ENCODE assay signal across 19 mouse cellular contexts in genomic region chr6:85255578-85255977, GRCm38 (mm10).
"Had no signal": no experiment of that assay in that cellular context is flagged by ENCODE, and none has a peak within 500 bp of the region (broad histone marks: within the 10 kb centered on the region; RNA-seq: fewer than 3 reads in every experiment).

No protein-coding gene starts in this region.

- H3K9me3 ChIP-seq: lung, embryonic 15.5 days; midbrain, embryonic 10.5 days; midbrain, embryonic 12.5 days; neural tube, embryonic 13.5 days; neural tube, embryonic 15.5 days; stomach, embryonic 15.5 days had no signal

- H3K4me3 ChIP-seq: lung, embryonic 15.5 days; midbrain, embryonic 10.5 days; midbrain, embryonic 12.5 days; myocyte; neural tube, embryonic 13.5 days; neural tube, embryonic 15.5 days; stomach, embryonic 15.5 days had no signal

- H3K27ac ChIP-seq: lung, embryonic 15.5 days; midbrain, embryonic 10.5 days; midbrain, embryonic 12.5 days; neural tube, embryonic 13.5 days; neural tube, embryonic 15.5 days; stomach, embryonic 15.5 days; stomach, postnatal 0 days had no signal

- H3K4me2 ChIP-seq: lung, embryonic 15.5 days; midbrain, embryonic 12.5 days; neural tube, embryonic 13.5 days; neural tube, embryonic 15.5 days; stomach, embryonic 15.5 days had no signal

- H3K36me3 ChIP-seq: lung, embryonic 15.5 days; midbrain, embryonic 10.5 days; midbrain, embryonic 12.5 days; neural tube, embryonic 13.5 days; neural tube, embryonic 15.5 days; stomach, embryonic 15.5 days had no signal

- H3K9ac ChIP-seq: liver, postnatal 0 days; lung, embryonic 15.5 days; midbrain, embryonic 12.5 days; neural tube, embryonic 13.5 days; neural tube, embryonic 15.5 days; stomach, embryonic 15.5 days had no signal

- ATAC-seq: liver, postnatal 0 days; lung, postnatal 0 days; midbrain, embryonic 16.5 days had no signal

- DNase-seq: liver, postnatal 0 days; lung, adult 2 months; lung, postnatal 14 days; lung, postnatal 4 days; midbrain, embryonic 14.5 days; right cerebral cortex, postnatal 14 days; thymus, adult 2 months; thymus, postnatal 25 days; thymus, postnatal 4 days had no signal

- H3K27me3 ChIP-seq: lung, embryonic 15.5 days; midbrain, embryonic 12.5 days; neural tube, embryonic 15.5 days; stomach, embryonic 15.5 days had no signal
